Mouse (Mus musculus) limb, embryonic 15.5 days (tissue): ENCODE results near the gene Hoxd1. TPM values are rescaled to one million over a fixed set of nuclear protein-coding genes. Genes with fewer than 3 reads are reported as not detected.
A peak's percentile ranks its signal among the peaks of the same experiment; 100 is the strongest.

ENCODE experiments used
- ATAC-seq: fragments of 200-750 bp; cut with Nextera tagmentation; 2 replicates; pipeline ENCODE4 v1.8.0; 2017; ENCODE audit warnings: low read depth, moderate TSS enrichment; ENCODE audit not compliant: insufficient number of reproducible peaks, low FRiP score, low TSS enrichment
- H3K27ac ChIP-seq: fragments of 300-500 bp; sonication (generic); 2 replicates; pipeline ENCODE4 v1.5.1; 2015; ENCODE audit warnings: moderate library complexity, mild to moderate bottlenecking, inconsistent platforms
- H3K27me3 ChIP-seq: fragments of 300-500 bp; sonication (generic); 2 replicates; pipeline ENCODE4 v1.6.1; 2015; ENCODE audit warnings: inconsistent platforms
- H3K36me3 ChIP-seq: fragments of 300-500 bp; sonication (generic); 2 replicates; pipeline ENCODE4 v1.6.1; 2015; ENCODE audit warnings: inconsistent platforms
- H3K4me1 ChIP-seq: fragments of 300-500 bp; sonication (generic); 2 replicates; pipeline ENCODE4 v1.6.1; 2015; ENCODE audit warnings: inconsistent platforms
- H3K4me2 ChIP-seq: fragments of 300-500 bp; sonication (generic); 2 replicates; pipeline ENCODE4 v1.6.1; 2015; ENCODE audit warnings: mild to moderate bottlenecking, inconsistent platforms
- H3K4me3 ChIP-seq: fragments of 300-500 bp; sonication (generic); 2 replicates; pipeline ENCODE4 v1.5.1; 2015; ENCODE audit warnings: mild to moderate bottlenecking, inconsistent platforms
- H3K9ac ChIP-seq: fragments of 300-500 bp; sonication (generic); 2 replicates; pipeline ENCODE4 v1.6.1; 2015; ENCODE audit warnings: inconsistent platforms
- H3K9me3 ChIP-seq: fragments of 300-500 bp; sonication (generic); 2 replicates; pipeline ENCODE4 v1.6.1; 2016; ENCODE audit warnings: inconsistent platforms
- WGBS: fragments of 180-500 bp; shearing (Covaris S2); methylation state at CpG from one replicate; pipeline ENCODE4 v1.1.7; 2015; 5-methylcytosine and 5-hydroxymethylcytosine counted together
- polyA plus RNA-seq: library from polyadenylated mRNA; unstranded; fragments of >200 nt; fragmentation: Nextera tagmentation; extraction: Ambion mirVana; gene quantifications from 2 replicates; pipeline ENCODE4 v1.2.1, GENCODE M21; 2015

Hoxd1 gene
- polyA plus RNA-seq, result 0.26 and 0.42 TPM in 2 replicates

GRCm38 (mm10) chr2:74762522-74763244, at the start of gene Hoxd1:
Gene Hoxd1, plus strand, starts transcription at chr2:74762980.
- peaks cover 84% of the 10 kb centered on the region for H3K27me3 ChIP-seq
- H3K4me3 ChIP-seq, result peak within 1 kb of the TSS; percentile 47
- peaks cover 21% of the 10 kb centered on the region for H3K4me1 ChIP-seq
- H3K27ac ChIP-seq, result no peak within 1 kb of the TSS
- under 1% methylated on average over 59 of the region's 61 CpGs for WGBS
- H3K36me3 ChIP-seq, result no peaks in the 10 kb centered on the region
- H3K9me3 ChIP-seq, result no peaks in the 10 kb centered on the region
- no peak for ATAC-seq
- H3K4me2 ChIP-seq, result peak within 1 kb of the TSS; percentile 94
- no peak within 1 kb of the TSS for H3K9ac ChIP-seq

GRCm38 (mm10) chr2:74713239-74714150, 49.3 kb upstream of the Hoxd1 start:
- Histone ChIP-seq H3K4me2 (peak overlapping the region; percentile 19; the same call in 1 of the 2 replicates), H3K27me3 (peaks cover 97% of the 10 kb centered on the region), H3K9ac (no peak overlapping the region), H3K9me3 (no peaks in the 10 kb centered on the region), H3K27ac (no peak overlapping the region), H3K4me3 (no peak overlapping the region), H3K4me1 (peaks cover 25% of the 10 kb centered on the region), H3K36me3 (no peaks in the 10 kb centered on the region)
- no peak for ATAC-seq
- 11% methylated on average over 19 of the region's 19 CpGs for WGBS

- H3K4me3 ChIP-seq, result peak overlapping the region; percentile 4; the same call in 1 of the 2 replicates
- 11% methylated on average over 18 of the region's 18 CpGs for WGBS
- no peak overlapping the region for H3K9ac ChIP-seq
- H3K27me3 ChIP-seq, result peaks cover 97% of the 10 kb centered on the region
- no peak for ATAC-seq
- peak overlapping the region; percentile 38; the same call in 1 of the 2 replicates for H3K27ac ChIP-seq
- no peaks in the 10 kb centered on the region for H3K36me3 ChIP-seq
- H3K4me2 ChIP-seq, result peak overlapping the region; percentile 19
- H3K4me1 ChIP-seq, result peaks cover 25% of the 10 kb centered on the region
- no peaks in the 10 kb centered on the region for H3K9me3 ChIP-seq
These were observed 48.5 kb upstream of the Hoxd1 start for GRCm38 (mm10) chr2:74714156-74714789.

GRCm38 (mm10) chr2:74714881-74715280, 47.9 kb upstream of the Hoxd1 start:
- Histone ChIP-seq H3K9me3 (no peaks in the 10 kb centered on the region), H3K36me3 (no peaks in the 10 kb centered on the region), H3K9ac (no peak overlapping the region), H3K4me3 (0 out of 2 replicates have a peak overlapping the region, but pooled peaks have one; percentile 4), H3K4me1 (peaks cover 25% of the 10 kb centered on the region), H3K27me3 (peaks cover 97% of the 10 kb centered on the region), H3K27ac (no peak overlapping the region), H3K4me2 (peak overlapping the region; percentile 19; the same call in 1 of the 2 replicates)
- ATAC-seq, result no peak
- 7% methylated on average over 14 of the region's 14 CpGs for WGBS

- Histone ChIP-seq H3K4me3 (peak overlapping the region; percentile 29), H3K9ac (no peak overlapping the region), H3K27me3 (peaks cover 97% of the 10 kb centered on the region), H3K4me2 (peak overlapping the region; percentile 49), H3K9me3 (no peaks in the 10 kb centered on the region), H3K27ac (no peak overlapping the region), H3K4me1 (peaks cover 25% of the 10 kb centered on the region), H3K36me3 (no peaks in the 10 kb centered on the region)
- 5% methylated on average over 26 of the region's 26 CpGs for WGBS
- peak; percentile 76 for ATAC-seq
These were observed 47.1 kb upstream of the Hoxd1 start for GRCm38 (mm10) chr2:74715504-74716241.

- no peak overlapping the region for H3K4me3 ChIP-seq
- peaks cover 12% of the 10 kb centered on the region; the same call in 1 of the 2 replicates for H3K4me1 ChIP-seq
- H3K27ac ChIP-seq, result no peak overlapping the region
- H3K4me2 ChIP-seq, result no peak overlapping the region
- H3K36me3 ChIP-seq, result no peaks in the 10 kb centered on the region
- ATAC-seq, result no peak
- H3K9ac ChIP-seq, result no peak overlapping the region
- H3K9me3 ChIP-seq, result no peaks in the 10 kb centered on the region
- H3K27me3 ChIP-seq, result peaks cover 99% of the 10 kb centered on the region
- 35% methylated on average over 2 of the region's 2 CpGs for WGBS
These were observed 42.4 kb upstream of the Hoxd1 start for GRCm38 (mm10) chr2:74720384-74720783.

GRCm38 (mm10) chr2:74720955-74721491, 41.8 kb upstream of the Hoxd1 start:
- no peak overlapping the region for H3K27ac ChIP-seq
- WGBS, result 19% methylated on average over 5 of the region's 5 CpGs
- H3K27me3 ChIP-seq, result peaks cover 99% of the 10 kb centered on the region
- H3K4me1 ChIP-seq, result peaks cover 6% of the 10 kb centered on the region; the same call in 1 of the 2 replicates
- no peak overlapping the region for H3K4me3 ChIP-seq
- no peaks in the 10 kb centered on the region for H3K36me3 ChIP-seq
- no peaks in the 10 kb centered on the region for H3K9me3 ChIP-seq
- no peak for ATAC-seq
- H3K9ac ChIP-seq, result no peak overlapping the region
- no peak overlapping the region for H3K4me2 ChIP-seq

GRCm38 (mm10) chr2:74721882-74722281, 40.9 kb upstream of the Hoxd1 start:
- Histone ChIP-seq H3K27me3 (peaks cover 99% of the 10 kb centered on the region), H3K9me3 (no peaks in the 10 kb centered on the region), H3K4me2 (no peak overlapping the region), H3K9ac (no peak overlapping the region), H3K36me3 (no peaks in the 10 kb centered on the region), H3K4me3 (no peak overlapping the region), H3K4me1 (peaks cover 4% of the 10 kb centered on the region; the same call in 1 of the 2 replicates), H3K27ac (no peak overlapping the region)
- WGBS, result 5% methylated on average over 6 of the region's 6 CpGs
- ATAC-seq, result no peak

- Histone ChIP-seq H3K27ac (no peak overlapping the region), H3K4me2 (no peak overlapping the region), H3K4me1 (peaks cover 13% of the 10 kb centered on the region), H3K4me3 (no peak overlapping the region), H3K27me3 (peaks cover 99% of the 10 kb centered on the region), H3K36me3 (no peaks in the 10 kb centered on the region), H3K9ac (no peak overlapping the region), H3K9me3 (no peaks in the 10 kb centered on the region)
- WGBS, result 34% methylated on average over 8 of the region's 8 CpGs
- ATAC-seq, result no peak
These were observed 39.8 kb upstream of the Hoxd1 start for GRCm38 (mm10) chr2:74722949-74723348.

- peaks cover 15% of the 10 kb centered on the region for H3K4me1 ChIP-seq
- H3K4me3 ChIP-seq, result no peak overlapping the region
- no peaks in the 10 kb centered on the region for H3K9me3 ChIP-seq
- H3K27ac ChIP-seq, result no peak overlapping the region
- ATAC-seq, result no peak
- peaks cover 100% of the 10 kb centered on the region for H3K27me3 ChIP-seq
- H3K36me3 ChIP-seq, result no peaks in the 10 kb centered on the region
- no peak overlapping the region for H3K4me2 ChIP-seq
- H3K9ac ChIP-seq, result no peak overlapping the region
- 47% methylated on average over 7 of the region's 7 CpGs for WGBS
These were observed 38.4 kb upstream of the Hoxd1 start for GRCm38 (mm10) chr2:74724244-74725015.
